Mouse (Mus musculus) heart, postnatal 14 days (tissue): ENCODE results near the gene Hdc. TPM values are rescaled to one million over a fixed set of nuclear protein-coding genes. Genes with fewer than 3 reads are reported as not detected.
"Not testable (repeated sequence)": the region's sequence is repeated elsewhere in the genome, so short reads cannot be mapped to it uniquely, and the experiment has no call there.

ENCODE experiments used
- DNase-seq, 2 experiments: peaks; one replicate each; pipeline ENCODE4 v3.0.0; 2021 to 2022
- intact Hi-C: fragments of 180-260 bp; cut with DNase I; formaldehyde crosslinking; loops from one replicate; pipeline ENCODE4 v1.15.1; 2025
- long read RNA-seq, 2 experiments: library from polyadenylated mRNA; stranded (forward); transcript quantifications; one replicate each; pipeline ENCODE4 v2.0.0; 2021
- total RNA-seq, 2 experiments: library from RNA; stranded (reverse); gene quantifications; 2 replicates each; pipeline ENCODE4 v1.2.3; 2021

Hdc gene
- 1 to 10 TPM; 2.6 to 3.2 TPM for total RNA-seq
- long read RNA-seq, experiment 1, partial matches to known transcripts, result 3 of 6 reads
- long read RNA-seq, experiment 1, other reads (novel, unspliced or antisense), result 0 of 6 reads
- long read RNA-seq, experiment 2, partial matches to known transcripts, result 1 of 1 reads
- long read RNA-seq, experiment 2, other reads (novel, unspliced or antisense), result 0 of 1 reads

DNA sequence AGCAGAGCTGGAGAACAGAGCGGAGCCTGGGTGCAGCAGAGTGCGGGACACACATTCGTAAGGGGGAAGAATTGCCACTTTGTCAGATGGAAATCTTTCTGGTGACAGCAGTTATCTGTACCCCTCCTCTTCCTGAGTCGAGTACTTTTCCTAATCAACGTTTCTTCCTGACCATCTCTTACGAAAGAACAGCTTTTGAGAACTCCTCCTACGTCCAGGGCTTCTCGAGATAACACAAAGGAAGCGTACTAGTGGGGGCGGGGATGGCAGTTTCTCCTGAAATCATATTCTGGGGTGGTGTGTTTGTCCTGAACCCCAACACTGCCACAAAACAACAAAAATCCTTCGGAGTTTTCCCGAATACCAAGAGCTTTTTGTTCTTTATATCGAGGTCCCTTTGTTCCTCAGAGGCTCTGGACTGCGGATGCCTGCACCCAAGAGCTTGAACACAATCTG lies at the start of gene Hdc:
Hdc (minus strand) TSS at position 51 of the 456 bp plus-strand sequence.
- DNase-seq, result no peak
- intact Hi-C loops, result no loop called here

DNA sequence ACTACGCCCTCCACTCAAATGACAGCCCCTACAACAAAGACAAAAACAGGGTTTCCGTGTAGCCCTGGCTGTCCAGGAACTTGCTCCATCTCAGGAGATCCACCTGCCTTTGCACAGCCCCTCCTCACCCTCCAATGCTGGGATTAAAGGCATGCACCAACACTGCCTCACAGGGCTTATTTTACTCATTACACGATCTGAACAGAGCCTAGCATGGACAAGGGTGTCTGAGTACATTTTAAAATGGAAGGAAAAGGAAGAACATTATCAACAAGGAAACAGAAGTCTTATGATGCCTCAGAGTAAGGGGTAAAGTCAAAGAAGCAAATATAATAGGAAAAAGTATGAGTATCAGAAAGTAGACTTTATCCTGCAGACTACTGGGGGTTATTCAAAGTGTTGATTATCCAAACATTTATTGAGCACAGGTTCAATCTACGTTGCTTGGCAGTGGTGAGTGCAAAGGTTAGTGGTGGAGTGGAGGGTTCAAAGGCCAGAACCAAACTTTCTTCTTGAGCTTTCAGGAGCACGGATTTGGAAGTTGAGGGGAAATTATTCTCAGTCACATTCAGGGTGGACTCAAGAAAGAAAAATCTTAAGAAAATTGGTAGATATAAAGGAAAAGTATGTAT lies 49.6 kb upstream of the Hdc start:
- intact Hi-C loops, result no loop called here
- DNase-seq, result no peak

DNA sequence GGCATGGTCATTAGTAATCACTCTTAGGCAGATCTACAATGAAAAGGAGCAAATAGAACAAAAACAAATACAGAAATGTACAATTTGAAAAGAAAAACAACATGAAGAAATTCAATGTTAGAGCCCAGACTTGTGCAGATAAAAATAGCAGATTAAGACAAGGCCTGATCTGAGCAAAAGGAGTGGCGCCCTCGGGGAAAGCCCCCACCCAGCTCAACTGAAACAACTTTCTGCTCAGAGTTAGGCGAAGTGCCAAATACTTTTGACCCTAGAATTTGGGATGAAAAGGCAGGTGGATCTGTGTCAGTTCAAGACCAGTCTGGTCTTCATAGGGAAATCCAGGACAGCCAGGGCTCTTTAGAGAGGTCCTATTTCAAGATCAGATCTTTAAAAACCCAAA lies 46.9 kb upstream of the Hdc start:
- intact Hi-C loops, result loop anchor here (2.0 kb wide), 1 partner anchor 73 kb away; no protein-coding TSS in a partner anchor

DNA sequence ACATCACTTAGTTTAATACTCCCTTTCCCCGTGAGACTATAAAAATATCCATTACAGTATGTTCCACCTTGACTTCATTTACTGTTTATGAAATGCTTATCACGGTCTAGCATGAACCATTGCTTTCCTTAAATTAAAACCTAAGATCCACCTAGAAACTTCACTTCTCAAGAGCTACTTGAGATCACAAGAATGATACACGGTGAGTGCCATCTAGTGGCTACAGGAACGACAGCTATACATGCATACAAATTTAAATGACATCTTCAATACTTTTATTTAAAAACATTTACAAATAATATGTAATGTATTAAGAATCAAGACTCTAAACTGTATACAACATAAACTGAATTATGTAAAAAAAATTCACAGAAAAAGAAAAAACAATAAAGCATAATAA lies 44.4 kb upstream of the Hdc start:
- DNase-seq, result peak in 1 of 2 experiments; percentile 24
- intact Hi-C loops, result no loop called here

More for the DNA sequence above, 46.9 kb upstream of the Hdc start:
- no peak for DNase-seq

DNA sequence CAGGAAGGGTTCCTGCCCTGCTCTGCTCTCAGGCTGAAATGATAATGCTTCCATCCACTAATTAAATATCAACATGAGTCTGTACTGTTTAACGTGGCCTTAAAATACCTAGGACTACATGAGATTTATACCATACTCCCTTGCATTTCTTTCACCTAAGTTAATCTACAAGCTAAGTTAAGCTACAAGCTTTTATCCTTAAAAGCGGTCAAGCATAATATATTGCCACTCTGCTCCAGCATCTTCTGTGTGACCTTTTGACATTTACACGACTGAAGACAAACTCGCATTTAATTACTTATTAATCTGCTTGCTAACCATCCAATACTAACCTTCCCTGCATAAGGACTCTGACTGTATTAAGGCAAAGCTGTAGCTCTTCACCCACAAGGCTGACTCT lies 33.8 kb upstream of the Hdc start:
- intact Hi-C loops, result no loop called here
- no peak for DNase-seq

DNA sequence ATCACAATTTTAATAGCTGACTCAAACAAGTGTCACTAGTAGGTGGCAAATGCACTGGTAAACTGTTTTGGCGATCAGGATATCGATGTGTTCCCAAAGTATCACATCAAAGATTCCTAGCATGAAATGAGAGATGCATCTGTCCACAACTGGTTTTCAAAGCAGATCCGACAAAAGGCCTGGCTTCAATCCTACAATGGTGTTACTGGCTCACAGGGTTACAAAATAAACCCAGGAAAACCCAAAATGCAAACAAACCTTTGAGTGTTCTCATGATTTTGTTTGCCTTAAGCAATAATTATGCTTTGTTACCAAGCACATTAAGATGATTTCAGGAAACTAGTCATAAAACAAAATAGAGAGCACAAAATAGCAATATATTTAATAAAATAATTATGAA lies 28.7 kb upstream of the Hdc start:
- no peak for DNase-seq
- intact Hi-C loops, result loop anchor here (5.0 kb wide), 1 partner anchor 45 kb away; no protein-coding TSS in a partner anchor

DNA sequence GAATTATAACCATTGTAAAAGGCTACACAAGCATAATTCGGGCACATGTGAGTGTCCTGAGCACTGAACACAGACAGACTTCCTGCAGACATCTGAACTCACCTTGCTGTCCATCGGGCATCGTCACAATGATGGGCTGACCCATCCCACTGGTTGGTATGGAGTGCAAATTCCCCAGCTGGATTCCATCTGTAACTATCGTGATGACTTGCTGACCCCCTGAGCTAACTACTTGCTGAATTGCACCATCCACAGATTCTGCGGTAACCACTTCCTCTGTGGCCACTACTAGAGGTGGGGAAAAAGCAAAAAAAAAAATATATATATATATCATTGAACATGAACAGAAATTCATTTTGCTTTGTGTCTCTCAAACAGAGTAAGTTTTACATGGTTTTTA lies 27.4 kb upstream of the Hdc start:
- intact Hi-C loops, result loop anchor here (5.0 kb wide), 1 partner anchor 44 kb away; no protein-coding TSS in a partner anchor
- DNase-seq, result no peak

DNA sequence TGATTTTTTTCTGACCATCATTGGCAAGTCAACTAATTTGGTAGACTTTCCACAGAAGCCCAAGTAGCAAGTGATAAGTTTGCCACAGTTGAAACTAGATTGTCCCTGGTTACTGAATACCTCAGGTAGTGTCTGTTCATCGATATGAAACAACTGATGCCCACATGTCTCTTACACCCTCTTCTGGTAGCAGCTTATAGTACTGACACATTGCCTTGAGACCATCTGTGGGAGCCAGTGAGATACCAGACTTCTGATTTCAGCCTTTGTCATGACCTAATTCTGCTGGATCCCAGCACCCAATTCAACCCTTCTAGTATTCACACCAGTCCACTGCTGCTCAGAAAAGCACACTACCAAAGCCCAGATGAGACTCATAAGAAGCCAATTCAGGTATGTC lies 25.7 kb upstream of the Hdc start:
- intact Hi-C loops, result loop anchor here (5.0 kb wide), 1 partner anchor 42 kb away; no protein-coding TSS in a partner anchor
- no peak for DNase-seq

DNA sequence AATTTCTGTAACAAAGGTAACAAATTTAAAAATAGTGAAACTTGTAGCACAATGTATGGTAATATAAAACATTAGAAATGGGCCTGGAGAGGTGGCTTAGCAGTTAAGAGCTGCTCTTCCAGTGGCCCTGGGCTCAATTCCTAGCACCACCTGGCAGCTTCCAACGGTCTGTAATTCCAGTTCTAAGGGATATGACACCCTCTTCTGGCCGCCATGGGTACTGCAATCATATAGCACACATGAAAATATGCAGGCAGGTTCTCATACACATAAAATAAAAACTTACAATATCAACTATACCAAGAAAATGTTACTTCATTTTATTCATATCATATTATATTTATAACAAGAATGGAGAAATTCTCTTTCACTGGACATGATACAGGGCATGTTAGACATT lies 21.2 kb upstream of the Hdc start:
- DNase-seq, result no peak
- intact Hi-C loops, result no loop called here

DNA sequence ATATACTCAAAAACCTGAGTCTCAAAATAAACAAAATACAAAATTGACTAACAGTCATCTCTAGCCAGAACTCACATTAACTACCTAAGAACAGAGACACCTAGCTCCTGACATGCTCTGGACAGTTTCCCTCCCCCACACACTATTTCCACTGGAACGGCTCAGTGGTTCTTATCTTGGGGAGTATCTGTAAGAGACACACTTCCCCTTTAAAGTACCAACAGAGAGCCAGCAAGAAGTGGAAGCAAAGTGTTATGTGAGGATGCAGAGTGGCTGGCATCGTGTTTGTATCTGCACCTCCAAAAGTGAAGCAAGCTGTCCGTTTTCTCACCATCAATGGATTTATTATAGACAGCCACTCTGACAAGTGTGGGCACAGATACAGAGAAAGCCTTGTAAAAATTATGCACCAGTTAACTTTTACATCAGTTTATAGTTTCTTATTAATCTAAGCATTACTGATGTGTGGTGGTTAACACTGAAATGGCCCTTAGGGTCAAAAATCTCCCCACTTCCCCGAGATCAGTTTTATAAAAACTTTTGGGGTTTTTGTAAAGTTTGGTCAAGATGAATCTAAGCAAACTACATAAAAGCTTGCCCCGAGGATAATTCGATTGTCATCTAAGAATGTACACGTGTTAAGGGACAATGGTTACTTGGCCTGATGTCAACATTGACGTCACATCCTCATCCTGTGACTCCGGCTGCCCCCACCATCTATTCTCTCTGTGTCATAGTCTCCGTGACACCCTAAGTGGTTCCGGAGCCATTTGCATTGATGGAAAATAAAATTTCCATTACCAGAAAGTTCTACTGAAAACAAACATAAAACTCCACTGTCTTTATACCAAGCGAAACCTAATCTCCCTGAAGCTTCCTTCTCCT lies 17.1 kb upstream of the Hdc start:
- peak; percentile 30 to 55 for DNase-seq
- intact Hi-C loops, result no loop called here

DNA sequence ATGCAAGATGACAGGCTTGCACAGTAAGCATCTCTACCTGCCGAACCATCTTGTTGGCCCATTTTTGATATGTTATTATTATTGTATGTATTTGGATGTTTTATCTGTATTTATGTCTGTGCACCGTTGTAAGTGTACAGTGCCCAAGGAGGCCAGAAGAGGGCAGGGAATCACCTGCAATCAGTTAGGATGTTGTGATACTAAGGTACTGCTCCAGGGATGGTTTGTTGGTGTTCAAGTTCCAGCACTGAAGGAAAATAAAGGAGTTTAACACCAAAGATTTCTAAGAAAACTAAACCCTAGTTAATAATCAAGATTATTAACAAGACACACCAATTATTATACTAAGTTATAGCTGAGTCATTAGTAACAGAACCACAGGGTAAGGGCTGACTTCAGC lies 14.1 kb upstream of the Hdc start:
- intact Hi-C loops, result no loop called here
- DNase-seq, result no peak

DNA sequence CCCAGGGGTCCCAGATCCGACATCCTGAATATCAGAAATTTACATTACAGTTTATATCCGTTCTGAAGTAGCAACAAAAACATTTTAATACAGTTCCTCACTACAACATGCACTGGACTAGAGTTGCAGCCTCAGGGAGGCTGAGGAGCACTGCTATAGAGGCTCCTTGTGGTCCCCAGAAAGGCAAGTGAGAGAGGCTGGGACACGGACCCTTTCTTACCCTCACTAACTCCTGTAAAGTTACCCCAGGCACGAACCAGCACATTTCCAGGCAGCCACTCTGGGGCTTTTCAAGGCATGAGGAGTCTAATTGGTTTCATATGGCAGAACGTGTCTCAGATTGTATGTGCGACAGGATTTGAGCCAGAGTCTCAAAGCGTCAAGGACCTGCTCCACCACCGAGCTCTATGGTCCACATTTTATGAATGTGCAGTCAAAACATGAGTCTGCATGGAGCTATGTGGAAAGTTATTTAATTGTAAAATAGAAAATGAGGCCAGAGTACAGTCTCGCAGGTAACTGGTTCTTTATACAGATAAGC lies 9.4 kb upstream of the Hdc start:
- intact Hi-C loops, result no loop called here
- no peak for DNase-seq

DNA sequence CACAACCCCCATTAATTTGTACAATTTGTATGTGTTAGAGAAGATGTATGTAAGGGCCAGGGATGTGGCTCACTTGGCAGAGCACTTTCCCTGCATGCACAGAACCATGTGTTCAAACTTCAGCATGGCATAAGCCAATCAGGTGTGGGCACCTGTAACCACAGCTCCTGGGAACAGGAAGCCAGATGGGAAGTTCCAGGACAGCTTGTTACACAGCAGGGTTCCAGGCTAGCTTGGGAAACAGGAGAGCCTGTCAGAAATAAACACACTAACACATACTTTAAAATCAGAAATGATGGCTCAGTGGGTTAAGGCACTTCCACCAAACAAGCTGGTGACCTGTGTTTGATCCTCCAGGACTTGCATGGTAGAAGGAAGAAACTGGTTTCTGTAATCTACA lies 4.0 kb upstream of the Hdc start:
- no peak for DNase-seq
- intact Hi-C loops, result no loop called here

DNA sequence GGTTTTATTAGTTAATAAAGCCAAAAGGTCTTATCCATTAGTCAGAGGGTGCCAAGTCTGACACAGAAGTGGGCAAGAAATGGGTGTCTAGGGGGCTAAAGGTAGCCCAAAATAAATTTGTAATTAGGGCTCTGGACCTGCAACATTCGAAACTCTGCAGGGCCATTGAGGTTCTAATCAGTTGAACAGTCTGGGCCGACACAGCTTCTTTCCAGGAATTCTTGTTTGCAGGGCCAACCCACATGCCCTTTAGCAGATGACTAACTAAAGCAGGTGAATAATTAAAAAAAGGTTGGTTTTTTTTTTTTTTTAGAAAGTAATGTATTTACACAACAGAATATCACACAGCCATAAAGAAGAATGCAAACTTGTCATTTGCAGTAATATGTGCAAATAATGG lies 3.4 kb upstream of the Hdc start:
- no peak for DNase-seq
- intact Hi-C loops, result no loop called here

DNA sequence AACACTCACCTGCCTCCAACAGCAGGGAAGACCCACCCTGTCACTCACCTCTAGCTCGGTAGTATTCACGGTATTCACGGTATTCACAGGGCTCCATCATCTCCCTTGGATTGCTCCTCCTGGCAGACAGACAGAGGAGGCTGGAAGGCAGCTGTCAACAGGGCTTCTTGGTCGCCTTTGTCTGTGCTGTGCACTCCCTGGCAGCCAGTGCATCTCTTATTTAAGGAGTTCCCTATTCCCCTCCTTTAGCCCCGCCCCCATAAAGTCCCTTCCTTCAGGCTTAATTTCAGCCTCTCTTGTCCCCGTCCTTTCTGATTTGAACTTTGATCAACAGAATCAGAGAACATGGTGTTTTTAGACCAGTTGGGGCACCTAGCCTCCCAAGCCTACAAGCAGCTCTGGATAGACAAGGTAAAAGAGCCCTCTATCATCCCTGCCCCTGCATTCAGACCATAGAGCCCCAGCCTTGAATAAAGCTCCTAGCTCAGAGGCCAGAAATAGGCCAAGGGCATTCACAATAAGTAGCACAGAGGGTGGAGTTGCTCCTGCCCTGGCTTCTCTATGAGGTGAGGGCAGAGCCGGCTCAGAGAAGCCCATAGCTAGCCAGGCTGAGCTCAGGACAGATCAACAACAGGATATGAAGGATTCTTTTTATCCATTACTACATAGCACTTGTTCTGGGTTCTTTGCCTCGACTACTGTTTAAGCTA lies 474 bp downstream of the Hdc start:
- intact Hi-C loops, result no loop called here

DNA sequence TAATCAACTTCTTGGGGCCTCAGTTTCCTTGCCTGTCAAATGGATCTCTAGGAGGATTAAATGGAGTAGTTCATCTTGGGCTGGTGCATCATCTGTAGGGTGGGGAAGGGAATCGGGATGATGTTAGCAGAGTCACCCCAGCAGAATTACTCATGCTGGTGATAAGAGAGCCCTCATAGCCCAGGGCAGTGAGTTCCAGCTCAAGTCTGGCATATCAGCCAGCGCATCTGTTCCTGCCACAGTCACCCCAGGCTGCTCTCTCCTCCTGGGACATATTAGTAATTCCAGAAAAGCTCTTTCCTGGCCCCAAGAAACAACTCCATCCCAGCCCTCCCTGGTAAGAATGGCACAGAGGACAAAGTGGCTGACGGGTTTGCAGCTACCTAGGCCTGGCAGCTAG lies 3.7 kb downstream of the Hdc start:
- no peak for DNase-seq
- intact Hi-C loops, result no loop called here

More for the DNA sequence above, 474 bp downstream of the Hdc start:
- DNase-seq, result peak in 1 of 2 experiments; percentile 31

DNA sequence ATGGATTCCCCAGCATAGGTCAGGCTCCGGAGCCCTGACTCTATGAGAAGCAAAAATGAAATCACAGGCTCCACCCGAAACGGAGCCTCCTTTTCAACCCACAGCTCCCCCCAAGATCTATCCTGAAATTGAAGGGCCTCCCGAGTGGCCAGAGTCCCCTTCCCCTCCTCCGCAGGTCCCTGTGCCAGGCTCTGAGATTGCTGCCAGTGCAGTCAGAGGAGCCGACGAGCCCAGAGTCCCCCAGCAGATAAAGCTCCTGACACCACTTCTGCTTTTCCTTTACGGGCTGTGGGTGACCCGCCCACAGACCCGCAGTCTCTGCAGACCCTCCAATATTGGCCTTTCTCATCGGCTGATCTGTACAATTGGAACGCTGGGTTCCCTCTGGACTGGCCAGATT lies 9.5 kb downstream of the Hdc start:
- intact Hi-C loops, result not testable (repeated sequence)

DNA sequence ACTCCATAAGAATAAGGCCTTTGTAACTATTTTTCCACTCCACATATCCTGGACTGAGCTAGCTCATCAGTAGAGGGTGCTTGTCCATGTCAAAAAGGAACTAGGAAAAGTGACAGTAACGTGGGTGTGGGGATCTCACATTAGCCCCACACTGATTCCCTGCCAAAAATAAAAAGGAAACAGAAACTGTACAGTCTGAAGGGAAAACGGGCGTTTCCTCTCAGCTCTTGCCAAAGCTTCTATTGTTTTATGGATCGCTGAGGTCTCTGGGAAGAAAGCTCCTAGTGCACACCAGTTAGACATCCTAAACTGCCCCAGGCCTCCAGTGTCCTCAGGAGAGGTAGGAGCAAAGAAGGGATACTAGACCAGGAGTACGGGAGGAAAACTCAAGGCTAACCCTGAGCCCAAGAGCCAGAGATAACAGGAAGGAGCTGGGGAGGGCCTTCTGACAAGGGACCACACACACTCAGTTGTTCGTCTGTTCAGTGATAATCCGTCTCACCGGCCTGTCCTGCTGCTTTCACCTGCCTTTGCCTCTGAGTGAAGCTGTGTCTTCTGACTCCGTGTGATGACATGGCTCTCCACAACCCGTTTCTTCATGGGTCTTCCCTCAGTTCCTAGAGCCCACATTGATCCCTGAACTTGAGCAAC lies 11.4 kb downstream of the Hdc start:
- intact Hi-C loops, result no loop called here
- peak in 1 of 2 experiments; percentile 33 for DNase-seq

More for the DNA sequence above, 9.5 kb downstream of the Hdc start:
- not testable (repeated sequence) for DNase-seq

DNA sequence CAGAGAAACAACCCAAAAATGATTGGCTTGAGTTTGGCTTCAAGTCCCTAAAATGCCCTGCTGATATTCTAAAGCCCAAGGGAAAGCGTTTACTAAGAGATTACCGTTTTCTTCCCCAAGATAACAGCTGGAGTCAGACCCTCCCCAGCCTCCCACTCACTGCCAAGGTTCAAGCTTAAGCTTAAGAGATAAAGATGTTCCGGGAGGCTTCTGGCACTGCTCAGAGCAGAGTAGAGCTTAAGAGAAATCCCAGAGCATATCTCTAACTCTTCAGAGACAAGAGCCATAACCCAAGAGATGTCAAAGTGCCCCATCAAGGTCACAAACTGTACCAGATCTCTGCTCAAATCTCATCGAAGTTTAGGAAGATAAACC lies 12.4 kb downstream of the Hdc start:
- intact Hi-C loops, result no loop called here
- no peak for DNase-seq
